Comparison of ENCODE assay signal across 9 mouse cellular contexts in the genomic region with DNA sequence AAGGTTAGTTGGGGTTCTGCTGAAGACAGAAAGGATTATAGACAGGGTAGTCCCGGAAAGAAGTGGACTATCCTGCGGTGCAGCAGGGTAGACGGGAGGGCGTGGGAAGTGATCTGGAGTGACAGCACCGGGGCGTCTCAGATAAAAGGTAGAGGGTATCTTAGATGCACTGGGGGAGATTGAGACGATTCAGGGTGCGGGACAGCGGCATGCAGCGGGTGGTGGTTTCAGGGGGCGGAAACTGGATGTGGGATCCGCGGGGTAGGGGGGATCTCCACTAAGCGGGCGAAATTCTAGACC. TPM values are rescaled to one million over a fixed set of nuclear protein-coding genes. Genes with fewer than 3 reads are reported as not detected.
A peak's percentile ranks its signal among the peaks of the same experiment; 100 is the strongest.
DNase-seq lines count a peak whose midpoint lies in the region; ATAC-seq lines count a peak whose summit lies in the region.
"Had no signal": no experiment of that assay in that cellular context is flagged by ENCODE, and none has a peak within 500 bp of the region (broad histone marks: within the 10 kb centered on the region; RNA-seq: fewer than 3 reads in every experiment).

No protein-coding gene starts in this region.

- peak overlapping the region; percentile 78 for H3K27ac ChIP-seq in hindbrain, embryonic 14.5 days
- peak overlapping the region; percentile 86 for H3K27ac ChIP-seq in midbrain, embryonic 10.5 days (replicated peaks)

- H3K27me3 ChIP-seq in hindbrain, embryonic 14.5 days (ENCODE audit: control insufficient read depth, insufficient read depth, low read length): no peaks in the 10 kb centered on the region
- no peaks in the 10 kb centered on the region for H3K27me3 ChIP-seq in midbrain, embryonic 10.5 days (ENCODE audit: low read depth, poor library complexity, severe bottlenecking)

- peak overlapping the region; percentile 94 for H3K9ac ChIP-seq in hindbrain, embryonic 14.5 days

- H3K4me2 ChIP-seq in hindbrain, embryonic 14.5 days (replicated peaks): peak overlapping the region; percentile 96

- peak; percentile 4; the same call in 1 of the 2 replicates for ATAC-seq in hindbrain, embryonic 14.5 days (ENCODE audit: low FRiP score)

- peaks cover 24% of the 10 kb centered on the region for H3K4me1 ChIP-seq in hindbrain, embryonic 14.5 days (replicated peaks; ENCODE audit: control insufficient read depth, insufficient read depth, low read length)
- H3K4me1 ChIP-seq in midbrain, embryonic 10.5 days: peaks cover 38% of the 10 kb centered on the region

- H3K9me3 ChIP-seq in hindbrain, embryonic 14.5 days (ENCODE audit: control insufficient read depth, low read length): no peaks in the 10 kb centered on the region
- no peaks in the 10 kb centered on the region for H3K9me3 ChIP-seq in midbrain, embryonic 10.5 days (replicated peaks)

- 0% methylated on average over 15 of the region's 15 CpGs for WGBS in hindbrain, embryonic 14.5 days
- WGBS in midbrain, embryonic 10.5 days: 0% methylated on average over 15 of the region's 15 CpGs

- H3K36me3 ChIP-seq in hindbrain, embryonic 14.5 days (replicated peaks; ENCODE audit: control insufficient read depth, insufficient read depth): peaks cover 15% of the 10 kb centered on the region
- peaks cover 21% of the 10 kb centered on the region for H3K36me3 ChIP-seq in midbrain, embryonic 10.5 days

- peak; percentile 43 for DNase-seq in embryo, embryonic 10 days (ENCODE audit: low spot score)
- no peak for DNase-seq in embryo, embryonic 10.5 days (ENCODE audit: low spot score)
- DNase-seq in spleen, postnatal 36 days (ENCODE audit: low spot score in 2 of 2): peak; percentile 19 to 50
- DNase-seq in spleen, adult 12 weeks (ENCODE audit: low spot score): no peak
- no peak for DNase-seq in hindbrain, embryonic 14.5 days (ENCODE audit: low spot score)
- peak; percentile 47 for DNase-seq in midbrain, embryonic 10.5 days (ENCODE audit: low spot score)
- no peak for DNase-seq in gastrocnemius, adult 18-20 months (ENCODE audit: low spot score)
- DNase-seq in urinary bladder, postnatal 36 days (ENCODE audit: low spot score in 2 of 2): no peak

- peak overlapping the region; percentile 77 for H3K4me3 ChIP-seq in hindbrain, embryonic 14.5 days (replicated peaks; ENCODE audit: low read length)
- H3K4me3 ChIP-seq in midbrain, embryonic 10.5 days: peak overlapping the region; percentile 77

RNA-seq across cellular contexts. Expression of a gene that starts 0.4 kb away (rescaled TPM):
- 308 and 347 TPM in 2 replicates for polyA plus RNA-seq in hindbrain, embryonic 14.5 days (2014; fragmentation: Nextera tagmentation; extraction: Ambion mirVana)
- polyA plus RNA-seq in midbrain, embryonic 10.5 days (2016; fragmentation: Nextera tagmentation; extraction: Ambion mirVana): 206 and 214 TPM in 2 replicates
- 100 to 1,000 TPM; 428 to 481 TPM for total RNA-seq in gastrocnemius, adult 18-20 months (2021)

RNA-seq across cellular contexts. Expression of a gene that starts 3.8 kb away (rescaled TPM):
- polyA plus RNA-seq in hindbrain, embryonic 14.5 days (2014; fragmentation: Nextera tagmentation; extraction: Ambion mirVana): 0.25 TPM in 1 of 2 replicates, not detected in the other
- polyA plus RNA-seq in midbrain, embryonic 10.5 days (2016; fragmentation: Nextera tagmentation; extraction: Ambion mirVana): not detected in 2 replicates
- 100 to 1,000 TPM; 764 to 767 TPM for total RNA-seq in gastrocnemius, adult 18-20 months (2021)
- total RNA-seq: hematopoietic stem cell, adult 5-6 weeks had no signal

RNA-seq across cellular contexts. Expression of a gene that starts 5.9 kb away (rescaled TPM):
- polyA plus RNA-seq in hindbrain, embryonic 14.5 days (2014; fragmentation: Nextera tagmentation; extraction: Ambion mirVana): 800 and 838 TPM in 2 replicates
- 1,457 and 1,841 TPM in 2 replicates for polyA plus RNA-seq in midbrain, embryonic 10.5 days (2016; fragmentation: Nextera tagmentation; extraction: Ambion mirVana)
- total RNA-seq in gastrocnemius, adult 18-20 months (2021): 100 to 1,000 TPM; 548 to 574 TPM

RNA-seq across cellular contexts. Expression of a gene that starts 6.0 kb away (rescaled TPM):
- polyA plus RNA-seq in hindbrain, embryonic 14.5 days (2014; fragmentation: Nextera tagmentation; extraction: Ambion mirVana): not detected in 2 replicates
- polyA plus RNA-seq in midbrain, embryonic 10.5 days (2016; fragmentation: Nextera tagmentation; extraction: Ambion mirVana): 0.26 and 0.51 TPM in 2 replicates
- not detected for total RNA-seq in gastrocnemius, adult 18-20 months (2021)
- total RNA-seq: hematopoietic stem cell, adult 5-6 weeks had no signal

RNA-seq across cellular contexts. Expression of a gene that starts 12.6 kb away (rescaled TPM):
- polyA plus RNA-seq in hindbrain, embryonic 14.5 days (2014; fragmentation: Nextera tagmentation; extraction: Ambion mirVana): 20.5 and 22.4 TPM in 2 replicates
- polyA plus RNA-seq in midbrain, embryonic 10.5 days (2016; fragmentation: Nextera tagmentation; extraction: Ambion mirVana): 19.2 and 20.5 TPM in 2 replicates
- total RNA-seq in gastrocnemius, adult 18-20 months (2021): 100 to 1,000 TPM; 139 to 179 TPM

Comparison
In these comparisons a context has a peak if more than half of its experiments do, and no peak if none do; other contexts are left out.
1. DNase-seq: peak in embryo, embryonic 10 days (single experiment), spleen, postnatal 36 days (2 of 2) and midbrain, embryonic 10.5 days (single experiment); none in embryo, embryonic 10.5 days (single experiment), spleen, adult 12 weeks (single experiment), hindbrain, embryonic 14.5 days (single experiment), gastrocnemius, adult 18-20 months (single experiment) and urinary bladder, postnatal 36 days (0 of 2).